Mouse (Mus musculus) telencephalon, adult 2 months (tissue): ENCODE data around the gene Ces1b.

Experiments
- DNase-seq: peaks from one replicate; pipeline ENCODE4 v3.0.0-alpha.2; 2011; ENCODE audit warnings: low read depth, low spot score

Gene Ces1b

DNA sequence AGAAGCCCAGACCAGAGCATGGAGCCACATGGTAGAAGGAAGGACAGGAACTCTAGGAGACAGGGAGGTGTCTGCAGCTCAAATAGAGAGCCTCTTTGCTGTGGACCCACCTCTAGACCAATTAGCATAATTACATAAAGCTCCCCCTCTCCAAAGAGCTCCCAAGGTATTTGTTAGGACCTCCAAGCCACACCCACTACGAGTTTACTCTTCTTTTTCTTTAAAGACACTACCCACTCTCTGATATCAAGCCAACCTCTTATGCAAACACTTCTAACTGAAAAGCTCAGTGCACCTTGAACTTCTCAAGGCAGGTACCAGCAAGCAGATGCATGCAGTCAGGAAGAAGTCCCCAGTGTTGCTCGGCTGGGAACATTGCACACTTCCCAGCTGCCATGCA is at the start of gene Ces1b:
Gene Ces1b, minus strand, starts transcription at position 131 of the 400 bp plus-strand sequence.
- no peak for DNase-seq

DNA sequence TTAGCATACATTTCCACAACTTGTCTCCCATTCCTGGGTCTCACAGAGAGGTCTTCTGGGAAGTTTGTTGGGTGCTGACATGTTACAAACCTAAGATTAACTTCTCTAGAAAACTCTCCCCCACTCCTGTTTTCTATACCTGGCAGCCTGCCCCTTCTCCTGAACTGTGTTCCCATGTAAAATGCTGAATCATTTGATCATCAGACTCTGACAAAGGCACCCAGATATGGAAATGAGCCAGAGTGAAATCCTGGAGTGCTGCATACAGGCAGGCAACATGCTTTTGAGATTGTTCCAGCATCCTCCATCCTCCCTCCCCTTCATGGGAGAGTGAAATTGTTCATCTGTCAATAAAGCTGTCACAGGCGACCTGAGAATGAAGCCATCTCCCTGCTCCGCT is 46.7 kb upstream of the Ces1b start:
- no peak for DNase-seq

DNA sequence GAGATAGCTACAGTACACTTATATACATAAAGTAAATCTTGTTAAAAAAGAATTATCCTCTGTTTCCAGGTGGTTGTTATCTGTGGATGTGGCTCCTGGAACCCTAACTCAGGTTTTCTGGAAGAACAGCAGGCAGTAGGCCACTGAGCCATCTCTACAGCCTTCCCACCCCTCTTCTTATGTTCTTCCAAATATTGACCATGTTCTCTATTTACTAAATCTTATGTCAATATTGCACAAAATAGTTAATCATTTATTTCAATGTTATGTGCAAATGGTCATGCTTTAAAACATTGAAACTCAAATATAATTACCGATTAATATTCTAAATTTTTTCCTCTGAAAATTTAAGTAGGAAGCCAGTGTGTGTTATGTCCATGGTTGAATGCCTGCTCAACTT is 42.2 kb upstream of the Ces1b start:
- no peak for DNase-seq

- peak; percentile 12 for DNase-seq
These were observed 15.6 kb upstream of the Ces1b start for GRCm38 (mm10) chr8:93095376-93095775.

- no peak for DNase-seq
These were observed 11.5 kb upstream of the Ces1b start for GRCm38 (mm10) chr8:93091324-93091723.

GRCm38 (mm10) chr8:93088686-93089122 is 8.9 kb upstream of the Ces1b start:
- DNase-seq = no peak

GRCm38 (mm10) chr8:93088193-93088592 is 8.4 kb upstream of the Ces1b start:
- DNase-seq = no peak

GRCm38 (mm10) chr8:93075251-93075650 is 4.6 kb downstream of the Ces1b start:
- no peak for DNase-seq

DNA sequence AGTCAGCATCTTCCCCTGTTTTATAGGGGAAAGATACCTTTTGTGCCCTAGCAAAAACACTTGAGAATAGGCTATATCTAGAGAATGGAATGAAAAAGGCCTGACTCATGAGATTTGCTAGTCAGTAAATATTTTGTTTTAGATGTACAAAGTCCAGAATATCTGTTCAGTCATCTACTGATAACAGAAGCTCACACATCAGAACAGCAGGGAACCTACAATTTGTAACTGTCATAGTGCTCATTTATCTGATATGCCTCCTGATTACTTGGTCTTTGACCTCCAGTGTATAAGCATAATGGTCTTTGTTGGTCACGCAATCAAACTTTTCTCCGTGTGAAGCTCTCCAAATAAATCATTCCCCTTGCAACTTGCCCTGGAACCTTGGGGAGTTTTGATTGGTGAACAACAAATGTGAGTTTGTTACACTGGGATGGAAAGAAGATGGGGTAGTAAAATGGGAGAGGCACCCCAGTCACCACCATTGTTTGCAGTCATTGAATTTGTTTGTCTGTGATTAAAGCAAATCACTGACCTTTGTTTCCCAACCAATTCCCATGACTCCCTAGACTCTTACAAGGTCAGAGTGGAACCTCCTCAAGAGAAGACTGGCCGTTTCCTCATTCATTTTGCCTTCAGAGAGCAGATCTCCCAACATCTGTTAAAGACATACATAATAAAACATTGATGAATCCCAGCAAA is 16.2 kb downstream of the Ces1b start:
- no peak for DNase-seq

DNA sequence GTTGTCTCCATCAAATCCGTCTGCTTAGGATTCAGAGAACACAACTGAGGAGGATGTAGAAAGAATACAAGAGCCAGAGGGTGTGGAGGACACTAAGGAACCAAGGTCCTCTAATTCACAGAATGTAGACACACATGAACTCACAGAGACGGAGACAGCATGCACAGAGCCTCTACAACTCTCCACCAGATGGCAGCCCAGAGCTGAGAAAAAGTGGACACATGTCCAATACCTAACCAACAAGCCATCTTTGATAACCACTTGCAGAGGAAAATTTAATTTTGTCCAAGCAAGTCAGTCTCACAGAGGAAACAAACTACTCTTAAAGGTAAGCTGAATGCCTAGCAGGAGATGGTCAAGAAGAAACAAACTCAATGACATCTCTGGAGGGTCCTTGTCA is 20.6 kb downstream of the Ces1b start:
- DNase-seq = peak; percentile 24

DNA sequence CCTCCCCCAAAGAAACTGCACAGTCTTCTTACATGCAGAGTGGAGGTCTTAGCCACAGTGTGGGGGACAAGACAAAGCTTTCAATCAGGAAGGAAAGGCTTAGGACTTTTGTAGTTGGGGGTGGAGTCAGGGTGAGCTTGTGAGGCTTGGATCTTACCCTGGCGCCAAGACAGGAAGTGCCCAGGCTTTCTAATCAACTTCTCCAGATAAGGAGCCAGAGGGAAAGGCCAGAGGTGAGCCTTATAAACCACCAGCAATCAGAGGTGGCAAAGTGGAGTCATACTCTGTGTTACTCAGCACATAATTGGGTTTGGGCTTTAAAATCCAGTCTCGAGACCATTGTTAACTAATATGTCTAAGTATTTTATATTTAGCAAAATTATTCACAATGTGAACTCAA is 24.6 kb downstream of the Ces1b start:
- no peak for DNase-seq

- DNase-seq = peak; percentile 69
These were observed 31.1 kb downstream of the Ces1b start for GRCm38 (mm10) chr8:93048510-93049416.

- no peak for DNase-seq
These were observed 31.7 kb downstream of the Ces1b start, which contains the start of gene Ces1a for GRCm38 (mm10) chr8:93048092-93048491. Gene Ces1a, minus strand, starts transcription at chr8:93048192.

- DNase-seq = no peak
These were observed 36.7 kb downstream of the Ces1b start for GRCm38 (mm10) chr8:93043083-93043482.

- no peak for DNase-seq
These were observed 38.8 kb downstream of the Ces1b start for GRCm38 (mm10) chr8:93040776-93041567.

DNA sequence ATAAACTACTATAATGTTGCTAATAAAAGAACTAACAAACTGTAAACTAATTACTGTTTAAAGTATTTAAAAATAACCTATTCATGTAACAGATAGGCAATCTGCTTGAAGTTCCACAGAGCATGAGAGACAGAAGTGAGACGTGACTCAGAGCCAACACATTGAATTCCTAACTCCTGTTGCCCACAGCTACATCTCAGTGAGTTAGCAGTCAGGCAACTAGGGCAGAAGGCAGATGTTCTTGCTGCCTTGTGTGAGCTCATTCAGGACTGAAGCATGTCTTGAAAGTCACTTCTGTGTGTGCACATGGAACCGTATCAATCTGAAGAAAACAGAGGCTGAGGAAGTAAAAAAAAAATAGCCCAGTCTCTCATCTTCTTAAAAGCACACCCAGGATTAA is 39.6 kb downstream of the Ces1b start:
- peak; percentile 62 for DNase-seq

DNA sequence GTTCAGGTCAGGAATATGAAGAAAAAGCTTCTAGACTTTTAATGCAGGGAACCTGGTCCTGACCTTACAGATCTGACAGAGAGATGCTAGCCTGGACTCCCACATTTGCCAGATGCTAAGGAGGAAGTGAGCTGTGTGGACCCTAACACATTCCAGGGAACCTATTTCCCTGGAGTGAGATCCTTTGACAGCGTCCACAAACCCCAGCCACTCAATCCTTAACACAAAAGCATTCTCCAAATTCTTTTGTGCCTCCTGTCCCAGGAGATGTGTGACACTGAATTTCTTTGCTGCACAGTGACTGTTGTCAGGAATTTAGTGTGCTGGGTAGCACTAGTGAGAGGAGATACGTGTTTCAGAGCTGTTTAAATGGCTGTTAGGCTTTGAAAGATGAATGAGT is 41.0 kb downstream of the Ces1b start:
- DNase-seq = no peak

- no peak for DNase-seq
These were observed 49.2 kb downstream of the Ces1b start for GRCm38 (mm10) chr8:93030664-93031063.

- no peak for DNase-seq
These were observed 58.1 kb downstream of the Ces1b start for GRCm38 (mm10) chr8:93021738-93022137.

DNA sequence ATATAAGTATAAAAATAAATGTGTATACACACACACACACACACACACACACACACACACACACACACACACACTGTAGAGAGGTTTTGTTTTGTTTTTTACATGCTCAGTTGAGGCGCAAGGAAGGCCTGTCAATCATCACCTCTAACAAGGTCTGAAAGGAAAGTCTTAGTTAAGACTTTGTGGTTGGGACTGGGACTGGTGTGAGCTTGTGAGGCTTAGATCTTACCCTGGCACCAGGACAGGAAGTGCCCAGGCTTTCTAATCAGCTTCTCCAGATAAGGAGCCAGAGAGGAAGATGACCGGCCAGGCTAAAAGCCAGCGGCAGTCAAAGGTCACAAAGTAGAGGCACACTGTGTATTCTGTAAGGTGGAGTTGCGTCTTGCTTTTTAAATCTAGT is 65.5 kb downstream of the Ces1b start:
- DNase-seq = no peak

GRCm38 (mm10) chr8:93012226-93012625 is 67.6 kb downstream of the Ces1b start:
- no peak for DNase-seq

DNA sequence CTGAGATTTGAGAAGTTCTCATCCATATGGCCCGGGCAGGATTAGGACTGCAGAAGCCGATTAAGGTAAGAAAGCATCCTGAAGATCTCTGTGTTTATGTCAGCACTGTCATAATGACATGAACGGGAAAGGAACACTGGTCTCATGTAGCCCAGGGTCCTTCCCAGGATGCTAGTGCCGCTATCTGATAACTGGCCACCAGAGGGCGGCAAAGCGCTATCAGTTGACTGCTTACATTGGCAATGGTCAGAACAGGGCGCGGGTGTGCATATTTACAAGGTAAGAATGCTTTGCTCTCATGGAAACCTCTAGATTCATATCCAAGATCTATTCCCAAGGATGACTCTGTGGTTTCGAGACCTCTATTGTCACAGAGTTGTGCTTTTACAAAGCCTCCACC is 68.4 kb downstream of the Ces1b start:
- no peak for DNase-seq
